Mouse (Mus musculus) erythroblast, adult 5-6 weeks (primary cell): Measurements from ENCODE around the gene Rhox7b. TPM values are rescaled to one million over a fixed set of nuclear protein-coding genes. Genes with fewer than 3 reads are reported as not detected.
"Not testable (repeated sequence)": the region's sequence is repeated elsewhere in the genome, so short reads cannot be mapped to it uniquely, and the experiment has no call there.

Source experiments
- ATAC-seq: replicated peaks from 2 replicates; pipeline ENCODE4 v1.8.0; 2016; ENCODE audit warnings: moderate number of reproducible peaks, mild to moderate bottlenecking, moderate TSS enrichment, inconsistent platforms; ENCODE audit not compliant: poor library complexity, low FRiP score, severe bottlenecking
- total RNA-seq, 2 experiments: library from RNA; stranded (forward) in 1 of 2; stranded (reverse) in 1 of 2; fragments of 150-400 nt in 1 of 2; fragments of 200-764, 138-1000 nt in 1 of 2; gene quantifications; 2 replicates each; pipeline versions ENCODE4 v1.2.3 to v1.2.4; 2015 to 2017; ENCODE audit warnings: low replicate concordance in 2 of 2

Gene Rhox7b
- total RNA-seq (2015; ENCODE audit: low replicate concordance): not detected in 2 replicates
- not detected in 2 replicates for total RNA-seq (2017; ENCODE audit: low replicate concordance)

- ATAC-seq: not testable (repeated sequence)
These were observed at the start of gene Rhox7b for GRCm38 (mm10) chrX:37897132-37897531. TSS of gene Rhox7b (minus strand) at chrX:37897232.

- ATAC-seq: no peak
These were observed 19.3 kb upstream of the Rhox7b start for GRCm38 (mm10) chrX:37916311-37916710.

GRCm38 (mm10) chrX:37908581-37908980 is 11.5 kb upstream of the Rhox7b start:
- no peak for ATAC-seq

GRCm38 (mm10) chrX:37903727-37904126 is 6.7 kb upstream of the Rhox7b start:
- no peak for ATAC-seq

GRCm38 (mm10) chrX:37901670-37902069 is 4.6 kb upstream of the Rhox7b start, which contains the start of gene Rhox9:
TSS of gene Rhox9 (minus strand) at chrX:37901770.
- not testable (repeated sequence) for ATAC-seq

GRCm38 (mm10) chrX:37878844-37879243 is 18.2 kb downstream of the Rhox7b start, which contains the start of gene Rhox8:
TSS of gene Rhox8 (minus strand) at chrX:37878944.
- no peak for ATAC-seq

GRCm38 (mm10) chrX:37871641-37872040 is 25.4 kb downstream of the Rhox7b start:
- no peak for ATAC-seq

Other genes starting within 250 kb of the Rhox7b start
- not detected in 2 replicates for gene Rhox4g, start 245.9 kb downstream of the Rhox7b start, total RNA-seq (2015; ENCODE audit: low replicate concordance)
- not detected in 2 replicates for gene Rhox4g, start 245.9 kb downstream of the Rhox7b start, total RNA-seq (2017; ENCODE audit: low replicate concordance)
- not detected in 2 replicates for gene Rhox3h, start 228.5 kb downstream of the Rhox7b start, total RNA-seq (2015; ENCODE audit: low replicate concordance)
- gene Rhox3h, start 228.5 kb downstream of the Rhox7b start, total RNA-seq (2017; ENCODE audit: low replicate concordance): not detected in 2 replicates
- not detected in 2 replicates for gene Rhox2h, start 224.0 kb downstream of the Rhox7b start, total RNA-seq (2015; ENCODE audit: low replicate concordance)
- gene Rhox2h, start 224.0 kb downstream of the Rhox7b start, total RNA-seq (2017; ENCODE audit: low replicate concordance): not detected in 2 replicates
- not detected in 2 replicates for gene Rhox5, start 92.4 kb downstream of the Rhox7b start, total RNA-seq (2015; ENCODE audit: low replicate concordance)
- gene Rhox5, start 92.4 kb downstream of the Rhox7b start, total RNA-seq (2017; ENCODE audit: low replicate concordance): not detected in 2 replicates
- gene Rhox6, start 70.3 kb downstream of the Rhox7b start, total RNA-seq (2015; ENCODE audit: low replicate concordance): not detected in 2 replicates
- gene Rhox6, start 70.3 kb downstream of the Rhox7b start, total RNA-seq (2017; ENCODE audit: low replicate concordance): not detected in 2 replicates
- not detected in 2 replicates for gene Rhox7a, start 65.5 kb downstream of the Rhox7b start, total RNA-seq (2015; ENCODE audit: low replicate concordance)
- gene Rhox7a, start 65.5 kb downstream of the Rhox7b start, total RNA-seq (2017; ENCODE audit: low replicate concordance): not detected in 2 replicates
- 4.0 TPM in 1 of 2 replicates, not detected in the other for gene Rhox8, start 18.3 kb downstream of the Rhox7b start, total RNA-seq (2015; ENCODE audit: low replicate concordance)
- gene Rhox8, start 18.3 kb downstream of the Rhox7b start, total RNA-seq (2017; ENCODE audit: low replicate concordance): not detected in 2 replicates
- gene Rhox9, start 4.5 kb upstream of the Rhox7b start, total RNA-seq (2015; ENCODE audit: low replicate concordance): not detected in 2 replicates
- gene Rhox9, start 4.5 kb upstream of the Rhox7b start, total RNA-seq (2017; ENCODE audit: low replicate concordance): not detected in 2 replicates
- gene Btg1-ps1, start 121.6 kb upstream of the Rhox7b start, total RNA-seq (2015; ENCODE audit: low replicate concordance): not detected in 2 replicates
- not detected in 2 replicates for gene Btg1-ps1, start 121.6 kb upstream of the Rhox7b start, total RNA-seq (2017; ENCODE audit: low replicate concordance)
- gene Btg1-ps2, start 145.9 kb upstream of the Rhox7b start, total RNA-seq (2015; ENCODE audit: low replicate concordance): not detected in 2 replicates
- not detected in 2 replicates for gene Btg1-ps2, start 145.9 kb upstream of the Rhox7b start, total RNA-seq (2017; ENCODE audit: low replicate concordance)
- not detected in 2 replicates for gene Rhox10, start 169.2 kb upstream of the Rhox7b start, total RNA-seq (2015; ENCODE audit: low replicate concordance)
- gene Rhox10, start 169.2 kb upstream of the Rhox7b start, total RNA-seq (2017; ENCODE audit: low replicate concordance): not detected in 2 replicates
- gene Rhox11, start 187.9 kb upstream of the Rhox7b start, total RNA-seq (2015; ENCODE audit: low replicate concordance): not detected in 2 replicates
- not detected in 2 replicates for gene Rhox11, start 187.9 kb upstream of the Rhox7b start, total RNA-seq (2017; ENCODE audit: low replicate concordance)
- gene Rhox12, start 213.7 kb upstream of the Rhox7b start, total RNA-seq (2015; ENCODE audit: low replicate concordance): not detected in 2 replicates
- gene Rhox12, start 213.7 kb upstream of the Rhox7b start, total RNA-seq (2017; ENCODE audit: low replicate concordance): not detected in 2 replicates
- gene Rhox13, start 224.0 kb upstream of the Rhox7b start, total RNA-seq (2015; ENCODE audit: low replicate concordance): not detected in 2 replicates
- gene Rhox13, start 224.0 kb upstream of the Rhox7b start, total RNA-seq (2017; ENCODE audit: low replicate concordance): not detected in 2 replicates